ENCODE assay signal across 8 mouse cellular contexts in the genomic region with DNA sequence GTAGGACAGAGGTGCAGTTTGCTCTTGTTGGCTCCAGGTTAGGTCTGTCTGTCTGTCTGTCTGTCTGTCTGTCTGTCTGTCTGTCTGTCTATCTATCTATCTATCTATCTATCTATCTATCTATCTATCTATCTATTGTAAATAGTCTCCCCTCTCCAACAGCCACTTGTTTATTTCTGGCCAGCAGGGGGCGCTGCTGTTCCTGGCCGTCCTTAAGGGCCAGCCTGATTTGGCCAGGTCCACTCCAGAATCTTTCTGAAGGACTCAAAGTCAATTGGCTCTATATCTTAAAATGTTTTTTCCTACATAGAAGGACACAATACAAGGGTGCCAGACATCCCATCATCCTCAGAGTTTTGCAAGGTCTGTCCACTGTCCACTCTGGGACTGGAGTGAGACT. TPM values are rescaled to one million over a fixed set of nuclear protein-coding genes. Genes with fewer than 3 reads are reported as not detected.
A peak's percentile ranks its signal among the peaks of the same experiment; 100 is the strongest.
DNase-seq lines count a peak whose midpoint lies in the region; ATAC-seq and TF ChIP-seq lines count a peak whose summit lies in the region.
"Had no signal": no experiment of that assay in that cellular context is flagged by ENCODE, and none has a peak within 500 bp of the region (broad histone marks: within the 10 kb centered on the region; RNA-seq: fewer than 3 reads in every experiment).

No protein-coding gene starts in this region.

- H3K27ac ChIP-seq in left cerebral cortex, adult 2 months, result no peak overlapping the region
- H3K27ac ChIP-seq: macrophage had no signal

- H3K4me1 ChIP-seq in lung, adult 2 months (ENCODE audit: control insufficient read depth, insufficient read depth, low read length), result no peaks in the 10 kb centered on the region

- peak; percentile 67 for TF ChIP-seq CTCF in left cerebral cortex, adult 2 months (IDR thresholded peaks at IDR 0.05)
- TF ChIP-seq CTCF in Patski (IDR thresholded peaks at IDR 0.05), result peak; percentile 78
- TF ChIP-seq CTCF in lung, adult 2 months (IDR thresholded peaks at IDR 0.05; ENCODE audit: insufficient read depth, low read length), result peak; percentile 74

- no peak for ATAC-seq in Patski

- no peak for TF ChIP-seq POLR2A in lung, adult 2 months (IDR thresholded peaks at IDR 0.05; ENCODE audit: borderline replicate concordance, extremely low read depth, low read depth, low read length)

- CTCF ChIA-PET in Patski (lab: Charles Lee), result interaction anchor here (0.7 to 2.2 kb wide), 9 partner anchors 12 to 75 kb away, joined by 3 to 13 read pairs (median 4); no protein-coding TSS in a partner anchor

- in situ Hi-C loops in Patski (cut with MboI; ENCODE audit: low pct_unique_long_range_greater_than_20kb), result no loop called here

- 0% methylated on average over 2 of the region's 2 CpGs for WGBS in lung, adult 2 months

- no peak overlapping the region for H3K4me3 ChIP-seq in left cerebral cortex, adult 2 months
- H3K4me3 ChIP-seq in lung, adult 2 months (replicated peaks; ENCODE audit: extremely low read depth, low read depth, low read length), result no peak overlapping the region

- peak; percentile 45 to 64 for DNase-seq in left cerebral cortex, adult 2 months (ENCODE audit: extremely low spot score in 1 of 2, low spot score in 2 of 2)
- DNase-seq in left cerebral cortex, adult 11 months (ENCODE audit: low spot score), result no peak
- DNase-seq in Patski (ENCODE audit: low read depth, low spot score), result no peak
- peak; percentile 71 to 79 for DNase-seq in cerebellum, adult 18-20 months
- peak; percentile 73 to 81 for DNase-seq in gastrocnemius, postnatal 4 days (ENCODE audit: low spot score in 2 of 2)
- peak; percentile 80 for DNase-seq in lung, adult 2 months
- peak; percentile 28 to 72 for DNase-seq in spleen, adult 18-20 months

- POLR2A ChIA-PET in Patski (lab: Charles Lee), result no interaction called here

- intact Hi-C loops in left cerebral cortex, adult 2 months (cut with DNase I), result loop anchor here (1.0 kb wide), 1 partner anchor 72 kb away; no protein-coding TSS in a partner anchor

- no peaks in the 10 kb centered on the region for H3K27me3 ChIP-seq in Patski

RNA-seq across cellular contexts. Expression of gene Kcne1, which starts 25.8 kb away (rescaled TPM):
- total RNA-seq in left cerebral cortex, adult 2 months (2021), result not detected
- polyA plus RNA-seq in Patski (2021), result not detected
- not detected for total RNA-seq in gastrocnemius, postnatal 4 days (2021)
- not detected in 2 replicates for polyA plus RNA-seq in lung, adult 2 months (2012; rRNA removed)
- polyA plus RNA-seq: macrophage had no signal

Comparison
In these comparisons a context has a peak if more than half of its experiments do, and no peak if none do; other contexts are left out.
1. DNase-seq: peak in left cerebral cortex, adult 2 months (2 of 2), cerebellum, adult 18-20 months (2 of 2), gastrocnemius, postnatal 4 days (2 of 2), lung, adult 2 months (single experiment) and spleen, adult 18-20 months (2 of 2); none in left cerebral cortex, adult 11 months (single experiment) and Patski (single experiment).
2. Peak in every context shown above with its lines, with median percentiles within 50 percentile points of each other: CTCF ChIP-seq.